Mouse (Mus musculus): ENCODE measurements at regions not wholly inside any gene's neighbourhood (a gene's known extent, or its start where the extent isn't known, plus 50 kb on each side); places are given as distances from the start of the nearest gene placed in this dataset.

- TF ChIP-seq POLR2A (IDR thresholded peaks at IDR 0.05; ENCODE audit: low read depth, low read length), result no peak
- no peak for TF ChIP-seq CTCF (IDR thresholded peaks at IDR 0.05; ENCODE audit: extremely low read depth, insufficient read length, insufficient replicate concordance, low read depth, low read length)
These were observed 146.1 kb upstream of the Dyrk2 start for GRCm38 (mm10) chr10:119016104-119016503.
